Mouse (Mus musculus) spleen, adult 2 months (tissue): ENCODE data around the gene Tor2a. TPM values are rescaled to one million over a fixed set of nuclear protein-coding genes. Genes with fewer than 3 reads are reported as not detected.

Experiments used
- DNase-seq, 2 experiments: peaks; one replicate each; pipeline versions ENCODE4 v3.0.0 to v3.0.0-alpha.2; 2012 to 2021; ENCODE audit warnings: low spot score in 2 of 2, low read depth in 1 of 2
- H3K27ac ChIP-seq: fragments of 200-500 bp; 2 replicates; pipeline ENCODE4 v1.5.1; 2012; ENCODE audit warnings: low read length, inconsistent platforms; ENCODE audit not compliant: insufficient read depth
- H3K27me3 ChIP-seq: fragments of 200-500 bp; 2 replicates; pipeline ENCODE4 v1.6.1; 2012; ENCODE audit warnings: mild to moderate bottlenecking, moderate library complexity, low read length, inconsistent platforms; ENCODE audit not compliant: control insufficient read depth, insufficient read depth
- H3K36me3 ChIP-seq: fragments of 200-500 bp; 2 replicates; pipeline ENCODE4 v1.6.1; 2012; ENCODE audit warnings: mild to moderate bottlenecking, low read length, inconsistent platforms; ENCODE audit not compliant: control insufficient read depth, insufficient read depth
- H3K4me1 ChIP-seq: fragments of 200-500 bp; 2 replicates; pipeline ENCODE4 v1.6.1; 2011; ENCODE audit warnings: inconsistent platforms; ENCODE audit not compliant: control insufficient read depth, insufficient read depth, insufficient read length
- H3K4me3 ChIP-seq: fragments of 200-500 bp; 2 replicates; pipeline ENCODE4 v1.5.1; 2011; ENCODE audit warnings: mild to moderate bottlenecking, inconsistent platforms; ENCODE audit not compliant: insufficient read depth, insufficient read length; ENCODE audit errors: extremely low read depth
- CTCF ChIP-seq: fragments of 200-500 bp; IDR thresholded peaks from 2 replicates; pipeline ENCODE4 v1.5.1; 2011; ENCODE audit warnings: mild to moderate bottlenecking, inconsistent platforms; ENCODE audit not compliant: insufficient read depth, insufficient read length, insufficient replicate concordance; ENCODE audit errors: extremely low read depth
- POLR2A ChIP-seq: fragments of 200-500 bp; IDR thresholded peaks from 2 replicates; pipeline ENCODE4 v1.6.1; 2011; ENCODE audit warnings: low read depth, low read length, inconsistent platforms
- WGBS: fragments of 180-500 bp; shearing (Covaris S2); methylation state at CpG from one replicate; pipeline ENCODE4 v1.1.7; 2018; 5-methylcytosine and 5-hydroxymethylcytosine counted together
- polyA plus RNA-seq: library from polyadenylated mRNA; depleted of rRNA; stranded (reverse); fragments of >200 nt; gene quantifications from 2 replicates; pipeline ENCODE4 v1.2.3, GENCODE M21; 2012

The Tor2a gene
- polyA plus RNA-seq, 1 experiment = 46.5 TPM

DNA sequence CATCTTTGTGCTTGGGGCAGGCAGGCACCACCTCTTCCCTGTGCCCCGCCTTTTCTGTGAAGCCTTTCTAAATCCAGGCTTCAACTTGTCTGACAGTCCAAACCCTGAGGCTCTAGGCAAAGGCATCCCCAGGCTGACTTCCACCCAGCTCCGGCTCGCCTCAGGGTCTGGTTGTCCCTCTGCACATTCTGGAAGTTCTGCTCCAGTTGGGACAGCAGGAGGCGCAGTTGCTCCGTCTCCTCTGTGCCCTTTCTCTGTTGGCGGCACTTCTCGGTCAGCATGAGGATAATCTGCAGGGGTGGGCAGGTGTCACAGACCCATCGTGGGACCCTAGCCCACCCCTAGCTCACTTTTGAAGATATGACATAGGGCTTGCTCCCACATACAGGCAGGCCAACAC lies 22.1 kb downstream of the Tor2a start:
- no peak overlapping the region for H3K27ac ChIP-seq
- 27% methylated on average over 8 of the region's 8 CpGs for whole genome bisulfite sequencing
- TF ChIP-seq CTCF (peak; percentile 68; the same call in 1 of the 2 replicates), POLR2A (no peak)
- peak in 1 of 2 experiments; percentile 45 for DNase-seq
- H3K4me3 ChIP-seq = no peak overlapping the region
- H3K4me1 ChIP-seq = peaks cover 5% of the 10 kb centered on the region
- no peaks in the 10 kb centered on the region for H3K36me3 ChIP-seq
- no peaks in the 10 kb centered on the region for H3K27me3 ChIP-seq

DNA sequence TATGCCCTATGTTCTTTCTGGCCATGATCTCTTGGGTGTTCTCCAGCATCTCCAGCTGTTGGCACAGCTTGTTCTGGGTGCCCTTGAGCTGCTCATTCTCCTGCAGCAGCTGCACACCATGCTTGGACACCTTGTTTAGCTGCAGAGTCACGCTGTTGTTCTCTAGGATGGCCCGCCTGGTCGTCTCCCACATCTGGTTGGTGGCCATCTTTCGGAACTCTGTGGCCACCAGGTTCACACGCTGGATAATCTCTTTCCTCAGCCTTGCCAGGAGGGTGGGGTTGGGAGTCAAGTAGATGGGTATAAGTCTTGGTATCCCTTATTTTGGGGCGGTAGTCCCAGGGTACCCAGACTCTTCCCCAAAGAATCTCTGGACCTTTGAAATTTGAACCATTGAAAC lies 22.7 kb downstream of the Tor2a start:
- WGBS = 91% methylated on average over 6 of the region's 6 CpGs
- H3K27me3 ChIP-seq = no peaks in the 10 kb centered on the region
- H3K4me1 ChIP-seq = peaks cover 5% of the 10 kb centered on the region
- DNase-seq = no peak
- TF ChIP-seq POLR2A = no peak
- no peak for TF ChIP-seq CTCF
- no peaks in the 10 kb centered on the region for H3K36me3 ChIP-seq
- no peak overlapping the region for H3K27ac ChIP-seq
- no peak overlapping the region for H3K4me3 ChIP-seq

DNA sequence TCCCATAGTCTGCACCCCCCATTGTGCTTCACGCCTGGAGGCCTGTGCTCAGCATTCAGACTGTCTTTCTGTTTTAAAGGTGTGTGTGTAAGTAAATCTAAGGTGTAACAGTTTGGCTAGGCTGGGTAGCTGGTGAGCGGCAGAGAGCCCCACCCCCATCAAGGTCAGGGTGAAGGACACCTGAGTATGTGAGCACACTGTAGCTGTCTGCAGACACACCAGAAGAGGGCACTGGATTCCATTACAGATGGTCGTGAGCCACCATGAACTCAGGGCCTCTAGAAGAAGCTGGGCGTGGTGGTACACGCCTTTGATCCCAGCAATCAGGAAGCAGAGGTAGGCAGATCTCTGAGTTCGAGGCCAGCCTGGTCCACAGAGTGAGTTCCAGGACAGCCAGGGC lies 24.7 kb downstream of the Tor2a start:
- H3K36me3 ChIP-seq = no peaks in the 10 kb centered on the region
- DNase-seq = no peak
- no peak overlapping the region for H3K4me3 ChIP-seq
- 83% methylated on average over 6 of the region's 6 CpGs for WGBS
- H3K27me3 ChIP-seq = no peaks in the 10 kb centered on the region
- no peak for TF ChIP-seq CTCF
- TF ChIP-seq POLR2A = no peak
- H3K27ac ChIP-seq = no peak overlapping the region
- no peaks in the 10 kb centered on the region; the same call in 1 of the 2 replicates for H3K4me1 ChIP-seq

DNA sequence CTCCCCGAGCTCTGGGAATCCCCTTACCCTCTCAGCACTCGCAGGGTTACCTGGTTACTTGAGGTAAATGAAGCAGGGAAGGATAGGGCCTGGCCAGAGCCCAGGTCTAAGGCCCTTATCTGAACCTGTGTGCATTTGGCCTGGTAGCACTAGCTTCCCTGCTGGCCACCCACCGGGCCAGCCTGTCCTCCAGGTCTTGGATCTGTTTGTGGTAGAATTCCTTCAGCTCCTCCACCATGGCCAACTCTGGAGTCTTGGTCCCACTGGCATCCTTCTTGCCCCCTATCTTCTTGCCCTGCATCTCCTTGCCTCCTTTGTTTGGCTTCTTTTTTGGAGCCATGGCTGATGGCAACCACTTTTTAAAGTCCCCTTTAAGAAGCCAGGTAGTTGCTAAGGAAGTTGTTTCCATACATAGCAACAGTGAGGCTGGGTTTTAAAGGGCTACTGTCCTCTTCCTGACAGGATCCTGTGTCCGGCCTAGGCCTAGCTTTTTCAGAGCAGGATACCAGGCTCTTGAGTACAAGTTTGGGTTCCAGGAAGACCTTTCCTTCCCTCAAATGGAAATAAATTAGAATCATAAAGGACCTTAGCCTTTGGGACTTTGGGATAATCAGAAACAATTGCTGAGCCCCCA lies 27.1 kb downstream of the Tor2a start, which contains the start of gene Cfap157:
Cfap157 (minus strand) TSS at position 381 of the 634 bp plus-strand sequence.
- H3K27me3 ChIP-seq = no peaks in the 10 kb centered on the region
- WGBS = 79% methylated on average over 4 of the region's 4 CpGs
- no peak within 1 kb of the TSS for H3K27ac ChIP-seq
- no peaks in the 10 kb centered on the region for H3K36me3 ChIP-seq
- H3K4me3 ChIP-seq = no peak within 1 kb of the TSS
- DNase-seq = no peak
- no peak for TF ChIP-seq CTCF
- no peak for TF ChIP-seq POLR2A
- no peaks in the 10 kb centered on the region; the same call in 1 of the 2 replicates for H3K4me1 ChIP-seq

DNA sequence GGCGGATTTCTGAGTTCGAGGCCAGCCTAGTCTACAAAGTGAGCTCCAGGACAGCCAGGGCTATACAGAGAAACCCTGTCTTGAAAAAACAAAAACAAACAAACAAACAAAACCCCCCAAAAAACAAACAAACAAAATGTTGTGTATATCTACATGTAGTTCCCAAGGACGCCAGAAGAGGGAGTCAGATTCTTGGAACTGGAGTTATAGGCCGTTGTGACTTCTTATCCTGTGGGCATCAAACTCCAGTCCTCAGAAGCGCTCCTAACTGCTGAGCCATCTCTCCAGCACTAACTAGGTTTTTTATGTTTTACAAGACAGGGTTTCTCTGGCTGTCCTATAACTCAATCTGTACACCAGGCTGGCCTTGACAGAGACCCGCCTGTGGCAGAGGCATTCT lies 30.1 kb downstream of the Tor2a start:
- DNase-seq = no peak
- TF ChIP-seq POLR2A (no peak), CTCF (no peak)
- 63% methylated on average over 6 of the region's 6 CpGs for WGBS

DNA sequence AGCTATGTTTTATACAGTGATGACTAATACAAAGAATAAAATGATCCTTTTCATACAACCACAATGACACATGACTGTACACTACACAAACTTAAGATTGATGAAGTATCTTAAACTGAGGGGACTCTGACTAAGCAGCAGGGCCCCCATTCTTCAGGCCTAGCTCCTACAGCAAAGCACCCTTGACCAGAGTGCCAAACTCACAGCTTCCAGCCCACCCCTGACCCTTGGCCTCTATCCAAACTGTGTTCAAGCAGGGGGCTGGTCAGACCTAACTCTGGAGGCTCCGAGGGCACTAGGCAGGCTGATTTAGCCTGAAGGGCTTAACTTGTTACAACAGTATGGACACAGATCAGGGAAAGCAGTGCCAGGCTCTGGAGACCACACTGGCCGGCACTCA lies 31.5 kb downstream of the Tor2a start:
- Histone ChIP-seq H3K36me3 (no peaks in the 10 kb centered on the region), H3K27ac (no peak overlapping the region), H3K4me1 (no peaks in the 10 kb centered on the region; the same call in 1 of the 2 replicates), H3K27me3 (no peaks in the 10 kb centered on the region), H3K4me3 (no peak overlapping the region)
- TF ChIP-seq POLR2A (no peak), CTCF (no peak)
- no peak for DNase-seq
- WGBS = 91% methylated on average over 2 of the region's 2 CpGs

More for the DNA sequence above, 30.1 kb downstream of the Tor2a start:
- Histone ChIP-seq H3K4me1 (no peaks in the 10 kb centered on the region; the same call in 1 of the 2 replicates), H3K27ac (no peak overlapping the region), H3K36me3 (no peaks in the 10 kb centered on the region), H3K4me3 (no peak overlapping the region), H3K27me3 (no peaks in the 10 kb centered on the region)

DNA sequence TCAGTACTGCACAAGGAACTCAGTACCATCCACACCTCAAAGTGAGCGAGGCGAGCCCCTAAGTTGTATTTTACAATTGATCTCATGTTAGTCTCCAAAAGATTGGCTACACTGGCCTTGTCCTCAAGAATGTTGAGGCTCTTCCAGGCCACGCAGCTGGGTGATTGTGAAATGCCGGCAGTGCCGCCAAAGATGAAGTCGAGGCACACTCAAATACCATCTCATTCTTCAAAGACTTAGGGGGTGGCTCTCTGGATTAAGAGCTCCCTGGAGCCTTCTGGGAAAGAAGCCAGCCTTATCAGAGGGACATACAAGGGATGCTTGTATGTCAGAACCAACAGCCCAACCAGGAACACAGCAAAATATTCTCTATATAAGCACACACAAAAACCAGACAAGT lies 34.3 kb downstream of the Tor2a start:
- H3K27me3 ChIP-seq = no peaks in the 10 kb centered on the region
- 84% methylated on average over 6 of the region's 6 CpGs for WGBS
- H3K27ac ChIP-seq = no peak overlapping the region
- no peak for DNase-seq
- no peaks in the 10 kb centered on the region for H3K36me3 ChIP-seq
- H3K4me3 ChIP-seq = no peak overlapping the region
- TF ChIP-seq POLR2A (no peak), CTCF (no peak)
- no peaks in the 10 kb centered on the region for H3K4me1 ChIP-seq
